Mouse (Mus musculus): ENCODE results near the gene Spast.
A peak's percentile ranks its signal among the peaks of the same experiment; 100 is the strongest.

GRCm38 (mm10) chr17:74431481-74431880, 92.7 kb downstream of the Spast start:
- TF ChIP-seq CTCF (IDR thresholded peaks at IDR 0.05; ENCODE audit: low read depth): peak; percentile 38
- TF ChIP-seq EP300 (IDR thresholded peaks at IDR 0.05; ENCODE audit: low read depth): no peak
